Mouse (Mus musculus) ES-Bruce4 (cell line): ENCODE results near the gene Kank1. TPM values are rescaled to one million over a fixed set of nuclear protein-coding genes. Genes with fewer than 3 reads are reported as not detected.

Source experiments
- H3K27ac ChIP-seq: 2 replicates; pipeline ENCODE4 v1.5.1; 2012; ENCODE audit warnings: low read length, inconsistent platforms; ENCODE audit not compliant: insufficient read depth
- H3K27me3 ChIP-seq: 2 replicates; pipeline ENCODE4 v1.6.1; 2012; ENCODE audit warnings: mild to moderate bottlenecking, low read length, inconsistent platforms; ENCODE audit not compliant: control insufficient read depth, poor library complexity, insufficient read depth, severe bottlenecking
- H3K36me3 ChIP-seq: 2 replicates; pipeline ENCODE4 v1.6.1; 2012; ENCODE audit warnings: inconsistent platforms, mild to moderate bottlenecking, low read length, moderate library complexity; ENCODE audit not compliant: control insufficient read depth, poor library complexity, insufficient read depth, severe bottlenecking
- H3K4me1 ChIP-seq: one replicate; pipeline ENCODE4 v1.8.1; 2011; ENCODE audit warnings: low read length; ENCODE audit not compliant: control insufficient read depth, insufficient read depth
- H3K4me3 ChIP-seq: 2 replicates; pipeline ENCODE4 v1.5.1; 2011; ENCODE audit warnings: low read depth, mild to moderate bottlenecking, low read length
- H3K9ac ChIP-seq: 2 replicates; pipeline ENCODE4 v1.6.1; 2012; ENCODE audit warnings: low read depth, mild to moderate bottlenecking, inconsistent platforms; ENCODE audit not compliant: poor library complexity, severe bottlenecking
- H3K9me3 ChIP-seq: replicated peaks from 2 replicates; pipeline ENCODE4 v1.6.1; 2012; ENCODE audit warnings: mild to moderate bottlenecking, low read length, inconsistent platforms; ENCODE audit not compliant: control insufficient read depth, poor library complexity, insufficient read depth, severe bottlenecking
- CTCF ChIP-seq: IDR thresholded peaks from one replicate; pipeline ENCODE4 v1.8.1; 2011; ENCODE audit warnings: low read depth, low read length
- EP300 ChIP-seq: IDR thresholded peaks from 2 replicates; pipeline ENCODE4 v1.6.1; 2011; ENCODE audit warnings: low read depth, low read length; ENCODE audit not compliant: insufficient read depth
- POLR2A ChIP-seq: IDR thresholded peaks from one replicate; pipeline ENCODE4 v1.8.1; 2011; ENCODE audit warnings: low read length; ENCODE audit not compliant: insufficient read depth
- polyA plus RNA-seq: library from polyadenylated mRNA; stranded (reverse); fragments of >200 nt; gene quantifications from 2 replicates; pipeline ENCODE4 v1.2.4, GENCODE M21; 2011; ENCODE audit warnings: low read depth; ENCODE audit not compliant: missing spikeins, insufficient read depth, insufficient read length

Gene Kank1
- polyA plus RNA-seq, 1 experiment: 44.1 TPM

- no peak overlapping the region for H3K4me3 ChIP-seq
- TF ChIP-seq EP300: no peak
- no peak for TF ChIP-seq CTCF
- TF ChIP-seq POLR2A: no peak
- H3K4me1 ChIP-seq: peaks cover 1% of the 10 kb centered on the region
- H3K9ac ChIP-seq: no peak overlapping the region
- no peaks in the 10 kb centered on the region for H3K27me3 ChIP-seq
- no peak overlapping the region for H3K27ac ChIP-seq
- H3K36me3 ChIP-seq: no peaks in the 10 kb centered on the region
- H3K9me3 ChIP-seq: no peaks in the 10 kb centered on the region
Observed at GRCm38 (mm10) chr19:25342026-25342425, 105.3 kb downstream of the Kank1 start.

GRCm38 (mm10) chr19:25343657-25344322 lies 107.0 kb downstream of the Kank1 start:
- TF ChIP-seq EP300: no peak
- TF ChIP-seq POLR2A: no peak
- no peak for TF ChIP-seq CTCF
- Histone ChIP-seq H3K4me3 (no peak overlapping the region), H3K4me1 (peaks cover 1% of the 10 kb centered on the region), H3K27ac (no peak overlapping the region), H3K36me3 (no peaks in the 10 kb centered on the region), H3K9me3 (no peaks in the 10 kb centered on the region), H3K9ac (no peak overlapping the region), H3K27me3 (no peaks in the 10 kb centered on the region)

- Histone ChIP-seq H3K36me3 (no peaks in the 10 kb centered on the region), H3K27ac (no peak overlapping the region), H3K9ac (no peak overlapping the region), H3K27me3 (no peaks in the 10 kb centered on the region), H3K4me1 (peaks cover 1% of the 10 kb centered on the region), H3K4me3 (no peak overlapping the region), H3K9me3 (no peaks in the 10 kb centered on the region)
- no peak for TF ChIP-seq CTCF
- TF ChIP-seq EP300: no peak
- no peak for TF ChIP-seq POLR2A
Observed at GRCm38 (mm10) chr19:25344371-25344770, 107.6 kb downstream of the Kank1 start.

GRCm38 (mm10) chr19:25345972-25346371 lies 109.2 kb downstream of the Kank1 start:
- TF ChIP-seq CTCF (no peak), POLR2A (no peak), EP300 (no peak)
- no peaks in the 10 kb centered on the region for H3K27me3 ChIP-seq
- no peaks in the 10 kb centered on the region for H3K36me3 ChIP-seq
- H3K9me3 ChIP-seq: no peaks in the 10 kb centered on the region
- no peak overlapping the region for H3K4me3 ChIP-seq
- no peak overlapping the region for H3K27ac ChIP-seq
- peaks cover 1% of the 10 kb centered on the region for H3K4me1 ChIP-seq
- no peak overlapping the region for H3K9ac ChIP-seq

GRCm38 (mm10) chr19:25347515-25347914 lies 110.7 kb downstream of the Kank1 start:
- no peak for TF ChIP-seq CTCF
- TF ChIP-seq POLR2A: no peak
- TF ChIP-seq EP300: no peak
- Histone ChIP-seq H3K4me3 (no peak overlapping the region), H3K27ac (no peak overlapping the region), H3K27me3 (no peaks in the 10 kb centered on the region), H3K36me3 (no peaks in the 10 kb centered on the region), H3K9ac (no peak overlapping the region), H3K9me3 (no peaks in the 10 kb centered on the region), H3K4me1 (peaks cover 1% of the 10 kb centered on the region)

GRCm38 (mm10) chr19:25351257-25351955 lies 114.6 kb downstream of the Kank1 start:
- Histone ChIP-seq H3K9me3 (no peaks in the 10 kb centered on the region), H3K27me3 (no peaks in the 10 kb centered on the region), H3K4me1 (no peaks in the 10 kb centered on the region), H3K36me3 (no peaks in the 10 kb centered on the region), H3K9ac (no peak overlapping the region), H3K4me3 (no peak overlapping the region), H3K27ac (no peak overlapping the region)
- TF ChIP-seq CTCF (no peak), EP300 (no peak), POLR2A (no peak)
